Mouse (Mus musculus) left cerebral cortex, postnatal 10 days (tissue): Measurements from ENCODE around the gene Rce1. TPM values are rescaled to one million over a fixed set of nuclear protein-coding genes. Genes with fewer than 3 reads are reported as not detected.
A peak's percentile ranks its signal among the peaks of the same experiment; 100 is the strongest.

Experiments used
- DNase-seq, 2 experiments: peaks; one replicate each; pipeline ENCODE4 v3.0.0; 2021 to 2022; ENCODE audit warnings: low spot score in 2 of 2, mixed read lengths in 1 of 2; ENCODE audit errors: extremely low spot score in 1 of 2
- intact Hi-C: fragments of 180-260 bp; cut with DNase I; formaldehyde crosslinking; loops from one replicate; pipeline ENCODE4 v1.15.1; 2025
- total RNA-seq, 2 experiments: library from RNA; stranded (reverse); gene quantifications; 2 replicates each; pipeline ENCODE4 v1.2.3; 2021

The Rce1 gene
- 10 to 100 TPM; 19.6 to 21.4 TPM for total RNA-seq

GRCm38 (mm10) chr19:4625179-4625828 is at the start of gene Rce1:
Rce1 (minus strand) TSS chr19:4625641.
- intact Hi-C loops, result loop anchor here (5.0 kb wide), 1 partner anchor 117 kb away; no protein-coding TSS in a partner anchor
- peak; percentile 82 to 96 for DNase-seq

GRCm38 (mm10) chr19:4672401-4672800 is 47.0 kb upstream of the Rce1 start:
- intact Hi-C loops, result no loop called here
- no peak for DNase-seq

DNA sequence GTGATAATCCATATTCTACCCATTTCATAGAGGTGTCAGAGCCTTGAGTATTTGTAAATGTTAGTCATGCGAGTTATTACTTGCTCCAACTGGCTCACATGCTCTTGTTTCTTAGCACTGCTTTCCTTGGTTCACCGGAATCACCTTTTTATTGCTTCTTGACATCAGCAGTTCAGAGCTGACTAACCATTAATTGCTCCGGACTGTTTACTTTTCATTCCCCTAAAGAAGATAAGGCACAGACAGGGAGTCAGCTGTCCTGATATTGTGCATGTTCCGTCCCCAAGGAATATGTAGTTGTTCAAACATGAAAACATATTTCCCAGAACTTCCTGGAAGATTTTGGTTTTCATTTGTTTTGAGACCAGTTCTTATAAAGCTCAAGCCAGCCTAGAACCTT is 45.3 kb upstream of the Rce1 start:
- intact Hi-C loops, result no loop called here
- DNase-seq, result no peak

DNA sequence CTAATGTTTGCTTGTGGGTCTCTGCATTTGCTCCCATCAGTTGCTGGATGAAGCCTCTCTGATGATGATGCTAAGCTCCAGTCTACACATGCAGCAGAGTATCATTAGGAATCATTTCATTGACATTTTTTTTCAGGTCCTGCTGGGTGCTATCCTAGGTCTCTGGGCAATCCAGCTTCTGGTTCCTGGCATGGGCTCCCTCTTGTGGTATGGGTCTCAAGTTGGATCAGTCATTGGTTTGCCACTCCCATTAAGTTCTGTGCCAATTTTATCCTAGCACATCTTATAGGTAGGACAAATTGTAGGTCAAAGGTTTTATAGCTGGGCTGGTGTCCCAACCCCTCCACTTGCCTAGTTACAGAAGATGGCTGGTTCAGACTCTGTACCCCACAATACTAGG is 41.4 kb upstream of the Rce1 start:
- intact Hi-C loops, result no loop called here
- no peak for DNase-seq

DNA sequence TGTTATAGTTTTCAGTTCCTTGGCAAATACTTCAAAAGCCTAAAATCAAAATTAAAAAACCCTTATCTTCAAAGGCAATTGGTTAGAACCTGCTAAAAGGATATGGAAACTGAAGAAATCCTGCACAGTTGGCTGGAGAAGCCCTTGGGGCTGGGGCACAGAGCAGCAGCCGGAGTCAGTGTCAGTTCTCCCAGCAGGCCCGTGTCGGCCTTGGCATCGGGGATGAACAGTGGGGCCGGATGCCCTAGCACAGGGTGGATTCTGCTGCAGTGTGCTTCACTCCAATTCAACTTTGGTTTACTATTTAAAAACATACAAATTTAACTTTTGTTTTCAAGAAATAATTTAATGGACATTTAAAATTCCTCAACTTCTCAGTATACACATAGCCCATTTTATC is 32.7 kb upstream of the Rce1 start:
- DNase-seq, result no peak
- intact Hi-C loops, result no loop called here

- peak; percentile 70 to 85 for DNase-seq
- intact Hi-C loops, result loop anchor here (5.0 kb wide), 1 partner anchor 65 kb away; the partner anchor contains the start of gene Sptbn2
Measured at GRCm38 (mm10) chr19:4646917-4647492, 21.6 kb upstream of the Rce1 start.

DNA sequence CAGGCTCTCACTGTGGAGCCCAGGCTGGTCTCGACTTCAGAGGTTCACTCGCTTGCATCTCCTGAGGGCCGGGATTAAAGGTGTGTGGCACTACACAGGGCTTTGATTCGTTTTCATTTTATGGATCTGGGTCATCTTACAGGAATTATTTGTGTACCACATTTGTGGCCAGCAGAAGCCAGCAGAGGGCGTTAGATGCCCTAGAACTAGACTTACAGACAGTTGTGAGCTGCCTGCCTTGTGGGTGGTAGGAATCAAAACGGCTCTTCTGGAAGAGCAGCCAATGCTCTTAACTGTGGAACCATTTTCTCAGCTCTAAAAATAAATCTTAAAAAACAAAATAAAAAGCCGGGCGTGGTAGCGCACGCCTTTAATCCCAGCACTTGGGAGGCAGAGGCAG is 18.8 kb upstream of the Rce1 start:
- peak; percentile 67 to 70 for DNase-seq
- intact Hi-C loops, result loop anchor here (5.0 kb wide), 1 partner anchor 98 kb away; no protein-coding TSS in a partner anchor

GRCm38 (mm10) chr19:4635986-4636385 is 10.5 kb upstream of the Rce1 start:
- intact Hi-C loops, result no loop called here
- DNase-seq, result no peak

- intact Hi-C loops, result loop anchor here (5.0 kb wide), 1 partner anchor 113 kb away; no protein-coding TSS in a partner anchor
- DNase-seq, result peak; percentile 67 to 79
Measured at GRCm38 (mm10) chr19:4628819-4629218, 3.4 kb upstream of the Rce1 start.

DNA sequence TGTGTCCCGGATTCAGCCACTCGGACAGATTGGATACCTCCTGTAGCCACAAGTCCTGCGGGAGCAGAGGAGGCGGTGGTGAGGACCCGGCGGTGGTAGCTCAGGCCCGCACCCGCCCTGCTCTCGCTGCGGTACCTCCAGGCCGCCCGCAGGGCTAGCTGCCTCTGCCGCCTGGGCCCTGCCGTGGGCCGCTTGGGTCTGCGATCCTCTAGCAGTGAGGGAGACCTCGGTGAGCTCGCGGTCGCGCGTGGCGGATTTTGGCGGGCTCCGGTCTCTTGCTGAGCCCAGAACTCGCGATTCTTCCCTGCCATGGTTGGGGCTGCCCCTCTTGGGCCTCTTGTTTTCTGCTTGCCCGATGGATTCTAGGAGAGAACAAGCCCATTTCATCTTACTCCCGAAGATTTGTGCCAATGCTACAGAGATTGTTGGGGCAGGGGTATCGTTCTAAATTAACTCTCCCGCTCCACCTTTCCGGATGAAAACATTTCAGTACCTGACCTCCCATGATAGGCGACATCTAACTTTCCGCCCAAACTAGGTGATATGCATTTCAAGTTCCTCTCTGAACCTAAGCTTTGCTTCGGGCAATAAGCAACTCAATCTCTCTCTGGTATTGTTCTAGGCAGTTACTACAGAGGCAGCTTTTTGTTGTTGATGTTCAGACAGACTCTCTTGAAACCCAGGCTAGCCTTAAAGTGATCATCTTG is 541 bp upstream of the Rce1 start:
- DNase-seq, result no peak
- intact Hi-C loops, result loop anchor here (5.0 kb wide), 1 partner anchor 116 kb away; no protein-coding TSS in a partner anchor

DNA sequence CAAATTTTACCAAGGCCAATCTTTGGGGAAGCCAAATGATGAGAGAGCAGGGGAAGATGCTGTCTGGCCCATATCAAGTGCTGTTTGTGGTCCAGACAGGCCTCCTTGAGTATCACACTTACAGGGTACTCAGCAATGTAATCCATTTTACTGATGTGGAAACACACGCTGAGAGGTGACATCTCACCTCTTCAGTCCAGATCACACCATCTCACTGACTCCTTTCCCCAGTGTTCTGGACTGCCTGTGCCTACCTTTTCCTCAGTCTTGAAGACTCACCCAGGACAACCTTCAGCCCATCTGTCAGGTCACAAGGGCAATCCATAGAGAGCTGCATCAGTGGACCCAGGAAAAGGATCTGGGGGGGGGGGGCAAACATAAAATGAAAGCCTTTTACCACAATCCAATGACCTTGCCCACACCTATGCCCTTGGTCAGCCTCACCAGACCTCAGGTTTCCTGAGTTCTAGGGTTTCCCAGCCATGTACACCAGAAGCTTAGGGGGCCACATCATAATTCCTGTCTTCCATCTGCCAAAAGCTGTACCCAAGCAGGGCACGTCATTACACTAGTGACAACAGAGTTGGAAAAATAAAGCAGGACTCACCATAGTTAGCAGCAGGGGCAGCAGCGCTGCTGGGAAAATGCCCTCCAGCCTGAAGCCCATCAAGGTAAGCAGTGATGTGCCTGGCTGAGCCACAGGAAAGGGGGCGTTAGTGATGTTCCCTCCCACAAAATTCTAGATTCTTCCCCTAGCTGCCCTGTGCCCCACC is 849 bp downstream of the Rce1 start:
- DNase-seq, result no peak
- intact Hi-C loops, result loop anchor here (5.0 kb wide), 1 partner anchor 118 kb away; no protein-coding TSS in a partner anchor

- no peak for DNase-seq
- intact Hi-C loops, result no loop called here
Measured at GRCm38 (mm10) chr19:4624006-4624405, 1.4 kb downstream of the Rce1 start.

DNA sequence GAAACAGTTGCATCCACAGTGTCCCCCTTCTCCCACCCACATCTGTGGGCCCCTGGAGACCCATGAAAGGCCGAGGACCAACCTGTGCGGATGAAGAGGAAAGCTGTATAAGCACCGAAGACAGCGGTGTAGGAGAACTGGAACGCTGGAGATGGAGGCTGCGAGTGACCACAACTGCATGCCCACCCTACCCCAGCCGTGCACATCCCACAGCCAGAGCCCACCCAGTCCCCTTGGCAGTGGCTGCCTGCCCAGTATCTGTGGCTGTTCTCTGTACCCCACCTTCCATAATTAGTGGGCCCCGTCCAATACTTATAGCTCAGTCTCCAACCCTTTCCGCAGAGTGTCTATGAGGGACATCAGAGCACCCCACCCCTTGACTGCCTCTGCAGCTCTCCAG is 2.0 kb downstream of the Rce1 start:
- DNase-seq, result no peak
- intact Hi-C loops, result no loop called here

DNA sequence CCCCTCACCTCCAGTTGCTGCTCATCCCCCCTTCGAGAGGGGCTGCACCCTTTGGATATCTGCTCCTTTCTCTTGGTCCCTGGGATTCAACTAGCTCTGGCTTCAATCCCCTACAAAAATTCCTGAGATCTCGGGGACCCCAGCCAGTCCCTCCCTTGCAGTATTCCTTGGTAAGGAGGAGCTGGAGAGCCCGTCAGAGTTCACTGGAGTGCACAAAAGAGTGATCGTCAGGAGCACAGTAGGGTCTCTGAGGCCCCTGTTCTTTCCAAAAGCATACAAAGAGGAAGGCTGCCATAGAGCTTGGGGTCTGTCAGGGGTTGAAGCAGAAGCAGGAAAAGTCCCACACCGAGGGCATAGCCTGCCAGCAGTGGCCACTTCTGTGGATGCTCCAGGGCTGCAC is 2.7 kb downstream of the Rce1 start:
- no peak for DNase-seq
- intact Hi-C loops, result no loop called here

DNA sequence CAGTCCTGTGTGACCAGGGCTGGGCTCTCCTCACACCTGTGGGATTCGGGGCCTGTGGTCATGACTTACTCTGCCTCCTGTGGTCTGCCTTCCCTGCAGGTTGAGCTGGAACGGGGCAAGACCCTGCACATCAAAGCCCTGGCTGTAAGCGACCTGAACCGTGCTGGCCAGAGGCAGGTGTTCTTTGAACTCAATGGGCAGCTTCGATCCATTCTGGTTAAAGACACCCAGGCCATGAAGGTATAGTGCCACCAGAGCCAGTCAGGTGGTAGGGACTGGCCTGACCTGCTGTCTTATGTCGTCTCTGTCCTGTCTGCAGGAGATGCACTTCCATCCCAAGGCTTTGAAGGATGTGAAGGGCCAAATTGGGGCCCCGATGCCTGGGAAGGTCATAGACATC is 4.7 kb downstream of the Rce1 start:
- no peak for DNase-seq
- intact Hi-C loops, result no loop called here

- intact Hi-C loops, result loop anchor here (5.0 kb wide), 1 partner anchor 122 kb away; the partner anchor contains the start of gene 2010003K11Rik
- DNase-seq, result no peak
Measured at GRCm38 (mm10) chr19:4619461-4619860, 6.0 kb downstream of the Rce1 start.

DNA sequence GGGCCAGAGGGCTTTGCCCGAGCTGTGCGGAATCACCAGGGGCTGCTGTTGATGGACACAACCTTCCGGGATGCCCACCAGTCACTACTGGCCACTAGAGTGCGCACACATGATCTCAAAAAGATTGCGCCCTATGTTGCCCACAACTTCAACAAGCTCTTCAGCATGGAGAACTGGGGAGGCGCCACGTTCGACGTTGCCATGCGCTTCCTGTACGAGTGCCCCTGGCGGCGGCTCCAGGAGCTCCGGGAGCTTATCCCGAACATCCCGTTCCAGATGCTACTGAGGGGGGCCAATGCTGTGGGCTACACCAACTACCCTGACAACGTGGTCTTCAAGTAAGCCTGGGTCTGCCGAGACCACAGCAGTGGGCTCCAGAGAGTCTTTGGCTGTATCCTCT is 7.3 kb downstream of the Rce1 start:
- intact Hi-C loops, result loop anchor here (5.0 kb wide), 1 partner anchor 121 kb away; the partner anchor contains the start of gene 2010003K11Rik

DNA sequence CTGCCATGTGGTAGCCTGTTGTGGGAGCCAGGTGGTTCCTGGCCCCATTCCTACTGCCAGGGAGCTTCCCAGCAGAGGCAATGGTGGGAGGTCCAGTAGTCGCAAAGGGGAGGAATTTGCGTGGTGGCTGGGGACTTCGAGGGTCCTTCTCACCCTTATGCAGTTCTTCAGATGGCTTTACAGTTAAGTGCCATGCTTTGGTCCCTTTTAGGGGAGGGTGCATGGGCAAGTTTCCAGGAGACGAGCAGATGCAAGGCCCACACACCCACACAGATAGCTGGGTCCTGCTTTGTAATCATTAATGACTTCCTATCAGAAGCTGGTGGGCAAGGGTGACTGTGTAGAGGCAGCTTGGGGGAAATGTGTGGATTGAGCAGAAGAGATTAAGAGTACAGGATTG is 8.9 kb downstream of the Rce1 start:
- intact Hi-C loops, result loop anchor here (5.0 kb wide), 1 partner anchor 119 kb away; the partner anchor contains the start of gene 2010003K11Rik

More for the DNA sequence above, 7.3 kb downstream of the Rce1 start:
- DNase-seq, result no peak

More for the DNA sequence above, 8.9 kb downstream of the Rce1 start:
- no peak for DNase-seq
